Comparison of ENCODE assay signal across 8 mouse cellular contexts in genomic region chr6:91410168-91410780, GRCm38 (mm10). TPM values are rescaled to one million over a fixed set of nuclear protein-coding genes. Genes with fewer than 3 reads are reported as not detected.
DNase-seq lines count a peak whose midpoint lies in the region; ATAC-seq lines count a peak whose summit lies in the region.

No protein-coding gene starts in this region.

- WGBS in heart, embryonic 12.5 days: 3% methylated on average over 26 of the region's 26 CpGs
- under 1% methylated on average over 26 of the region's 26 CpGs for WGBS in forebrain, embryonic 14.5 days
- WGBS in midbrain, embryonic 11.5 days: under 1% methylated on average over 26 of the region's 26 CpGs

- H3K9ac ChIP-seq in heart, embryonic 12.5 days: no peak overlapping the region
- peak overlapping the region; percentile 88 for H3K9ac ChIP-seq in forebrain, embryonic 14.5 days (ENCODE audit: low read length)
- H3K9ac ChIP-seq in midbrain, embryonic 11.5 days (ENCODE audit: low read length): peak overlapping the region; percentile 86

- H3K4me1 ChIP-seq in heart, embryonic 12.5 days (replicated peaks): peaks cover 20% of the 10 kb centered on the region
- peaks cover 4% of the 10 kb centered on the region for H3K4me1 ChIP-seq in forebrain, embryonic 14.5 days (ENCODE audit: control insufficient read depth, insufficient read depth, low read length)
- peaks cover 11% of the 10 kb centered on the region for H3K4me1 ChIP-seq in midbrain, embryonic 11.5 days (ENCODE audit: control insufficient read depth, insufficient read depth, low read length)

- intact Hi-C loops in heart, postnatal 36 days (cut with DNase I): no loop called here

- DNase-seq in heart, postnatal 36 days: no peak
- DNase-seq in ZHBTc4 (ENCODE audit: low read depth, low spot score): peak; percentile 36
- DNase-seq in forebrain, embryonic 14.5 days (ENCODE audit: low spot score): peak; percentile 56
- peak; percentile 91 for DNase-seq in midbrain, embryonic 11.5 days (ENCODE audit: low spot score, missing footprints)
- DNase-seq in natural killer cell, adult 2 months (ENCODE audit: low spot score in 2 of 2): no peak
- no peak for DNase-seq in ovary, postnatal 36 days (ENCODE audit: low spot score)
- no peak for DNase-seq in right cerebral cortex, adult 18-20 months

- peak overlapping the region; percentile 52 for H3K4me3 ChIP-seq in heart, embryonic 12.5 days
- H3K4me3 ChIP-seq in forebrain, embryonic 14.5 days (ENCODE audit: low read depth, low read length): peak overlapping the region; percentile 74
- H3K4me3 ChIP-seq in midbrain, embryonic 11.5 days (ENCODE audit: low read depth, low read length): peak overlapping the region; percentile 66

- H3K4me2 ChIP-seq in heart, embryonic 12.5 days: peak overlapping the region; percentile 84
- H3K4me2 ChIP-seq in forebrain, embryonic 14.5 days (ENCODE audit: low read length): peak overlapping the region; percentile 97
- H3K4me2 ChIP-seq in midbrain, embryonic 11.5 days: peak overlapping the region; percentile 95

- no peak overlapping the region for H3K27ac ChIP-seq in heart, embryonic 12.5 days (ENCODE audit: poor library complexity, severe bottlenecking)
- H3K27ac ChIP-seq in forebrain, embryonic 14.5 days (ENCODE audit: low read depth, low read length): peak overlapping the region; percentile 83
- no peak overlapping the region for H3K27ac ChIP-seq in midbrain, embryonic 11.5 days (ENCODE audit: low read depth, low read length)

- peaks cover 100% of the 10 kb centered on the region for H3K27me3 ChIP-seq in heart, embryonic 12.5 days (replicated peaks)
- no peaks in the 10 kb centered on the region for H3K27me3 ChIP-seq in forebrain, embryonic 14.5 days (replicated peaks; ENCODE audit: control insufficient read depth, insufficient read depth, low read length)
- H3K27me3 ChIP-seq in midbrain, embryonic 11.5 days (ENCODE audit: control insufficient read depth, insufficient read depth, low read length): peaks cover 48% of the 10 kb centered on the region

- no peak for ATAC-seq in heart, embryonic 12.5 days (ENCODE audit: insufficient number of reproducible peaks, low FRiP score)
- peak; percentile 33 for ATAC-seq in forebrain, embryonic 14.5 days
- ATAC-seq in midbrain, embryonic 11.5 days (ENCODE audit: low FRiP score): no peak

- H3K9me3 ChIP-seq in heart, embryonic 12.5 days (replicated peaks): no peaks in the 10 kb centered on the region
- no peaks in the 10 kb centered on the region for H3K9me3 ChIP-seq in forebrain, embryonic 14.5 days (replicated peaks; ENCODE audit: control insufficient read depth, low read length)
- no peaks in the 10 kb centered on the region for H3K9me3 ChIP-seq in midbrain, embryonic 11.5 days (ENCODE audit: control insufficient read depth, low read length)

- H3K36me3 ChIP-seq in heart, embryonic 12.5 days: no peaks in the 10 kb centered on the region
- H3K36me3 ChIP-seq in forebrain, embryonic 14.5 days (ENCODE audit: control insufficient read depth, insufficient read depth, low read length): peaks cover 24% of the 10 kb centered on the region
- no peaks in the 10 kb centered on the region; the same call in none of the 2 replicates for H3K36me3 ChIP-seq in midbrain, embryonic 11.5 days (ENCODE audit: control insufficient read depth, insufficient read depth, low read length)

RNA-seq across cellular contexts. Expression of gene Wnt7a, which starts 0.9 kb away (rescaled TPM):
- polyA plus RNA-seq in heart, embryonic 12.5 days (2016; fragmentation: Nextera tagmentation; extraction: Ambion mirVana): 0.21 and 0.41 TPM in 2 replicates
- not detected for total RNA-seq in heart, postnatal 36 days (2021)
- 19.7 and 19.9 TPM in 2 replicates for polyA plus RNA-seq in forebrain, embryonic 14.5 days (2014; fragmentation: Nextera tagmentation; extraction: Ambion mirVana)
- 11.5 and 12.4 TPM in 2 replicates for polyA plus RNA-seq in midbrain, embryonic 11.5 days (2014; fragmentation: Nextera tagmentation; extraction: Ambion mirVana)

Comparison
In these comparisons a context has a peak if more than half of its experiments do, and no peak if none do; other contexts are left out.
1. DNase-seq: peak in ZHBTc4 (single experiment), forebrain, embryonic 14.5 days (single experiment) and midbrain, embryonic 11.5 days (single experiment); none in heart, postnatal 36 days (0 of 2), natural killer cell, adult 2 months (0 of 2), ovary, postnatal 36 days (single experiment) and right cerebral cortex, adult 18-20 months (single experiment).
2. Peak in every context shown above with its lines, with median percentiles within 50 percentile points of each other: H3K4me2 ChIP-seq and H3K4me3 ChIP-seq.